Mouse (Mus musculus) G1E (cell line): ENCODE measurements around the gene 4931429L15Rik. TPM values are rescaled to one million over a fixed set of nuclear protein-coding genes. Genes with fewer than 3 reads are reported as not detected.

ENCODE experiments used
- ATAC-seq: 2 replicates; pipeline ENCODE4 v1.8.0; 2016; ENCODE audit warnings: mild to moderate bottlenecking; ENCODE audit not compliant: insufficient number of reproducible peaks, poor library complexity, low FRiP score, severe bottlenecking; ENCODE audit errors: extremely low read depth
- DNase-seq: peaks from one replicate; pipeline ENCODE4 v3.0.0; 2012; ENCODE audit warnings: low spot score
- H3K27me3 ChIP-seq: 2 replicates; pipeline ENCODE4 v1.6.1; 2012; ENCODE audit warnings: mild to moderate bottlenecking, low read length, inconsistent platforms; ENCODE audit not compliant: insufficient read depth
- H3K36me3 ChIP-seq: replicated peaks from 2 replicates; pipeline ENCODE3; 2012; ENCODE audit warnings: mild to moderate bottlenecking, inconsistent platforms
- H3K4me1 ChIP-seq: 2 replicates; pipeline ENCODE4 v1.6.1; 2012; ENCODE audit warnings: low read depth, low read length, inconsistent platforms, mixed read lengths; ENCODE audit not compliant: insufficient read depth
- H3K4me3 ChIP-seq: 2 replicates; pipeline ENCODE4 v1.5.1; 2012; ENCODE audit warnings: low read depth, mild to moderate bottlenecking, inconsistent platforms, low read length, moderate library complexity, mixed read lengths
- H3K9me3 ChIP-seq: replicated peaks from 2 replicates; pipeline ENCODE4 v1.6.1; 2012; ENCODE audit warnings: inconsistent platforms
- CTCF ChIP-seq: IDR thresholded peaks from 2 replicates; pipeline ENCODE4 v1.5.1; 2012; ENCODE audit warnings: low read depth, low read length, inconsistent platforms, mixed read lengths
- GATA1 ChIP-seq: IDR thresholded peaks from 2 replicates; pipeline ENCODE4 v1.6.1; 2012; ENCODE audit warnings: borderline replicate concordance, low read length, inconsistent platforms, mixed read lengths
- GATA2 ChIP-seq: IDR thresholded peaks from 2 replicates; pipeline ENCODE4 v1.6.1; 2012; ENCODE audit warnings: low read depth, low read length, inconsistent platforms, borderline replicate concordance
- POLR2AphosphoS5 ChIP-seq: IDR thresholded peaks from 2 replicates; pipeline ENCODE4 v1.6.1; 2012; ENCODE audit warnings: low read depth, low read length, inconsistent platforms; ENCODE audit not compliant: insufficient replicate concordance
- TAL1 ChIP-seq: conservative IDR thresholded peaks from 2 replicates; pipeline ENCODE4 v1.6.1; 2012; ENCODE audit warnings: low read depth, low read length, inconsistent platforms, mixed read lengths
- polyA plus RNA-seq: library from polyadenylated mRNA; stranded (reverse); fragments of >175 nt; gene quantifications from 2 replicates; pipeline ENCODE4 v1.2.3, GENCODE M21; 2012
- total RNA-seq, 2 experiments: library from RNA; stranded (forward) in 1 of 2; stranded (reverse) in 1 of 2; fragments of 200-1000 nt in 1 of 2; fragments of >200 nt in 1 of 2; fragmentation: Nextera tagmentation in 1 of 2; gene quantifications; 2 replicates each; pipeline ENCODE4 v1.2.3; 2014 to 2017

4931429L15Rik gene
- total and polyA plus RNA-seq, 3 experiments: not detected

GRCm38 (mm10) chr9:46335461-46335995 lies 15.7 kb upstream of the 4931429L15Rik start:
- ATAC-seq (no peak), DNase-seq (no peak)
- peaks cover 5% of the 10 kb centered on the region; the same call in 1 of the 2 replicates for H3K27me3 ChIP-seq
- H3K9me3 ChIP-seq: no peaks in the 10 kb centered on the region
- TF ChIP-seq GATA2 (no peak), CTCF (no peak), POLR2AphosphoS5 (no peak), TAL1 (no peak), GATA1 (no peak)
- no peaks in the 10 kb centered on the region for H3K36me3 ChIP-seq
- no peak overlapping the region for H3K4me3 ChIP-seq
- no peaks in the 10 kb centered on the region for H3K4me1 ChIP-seq

DNA sequence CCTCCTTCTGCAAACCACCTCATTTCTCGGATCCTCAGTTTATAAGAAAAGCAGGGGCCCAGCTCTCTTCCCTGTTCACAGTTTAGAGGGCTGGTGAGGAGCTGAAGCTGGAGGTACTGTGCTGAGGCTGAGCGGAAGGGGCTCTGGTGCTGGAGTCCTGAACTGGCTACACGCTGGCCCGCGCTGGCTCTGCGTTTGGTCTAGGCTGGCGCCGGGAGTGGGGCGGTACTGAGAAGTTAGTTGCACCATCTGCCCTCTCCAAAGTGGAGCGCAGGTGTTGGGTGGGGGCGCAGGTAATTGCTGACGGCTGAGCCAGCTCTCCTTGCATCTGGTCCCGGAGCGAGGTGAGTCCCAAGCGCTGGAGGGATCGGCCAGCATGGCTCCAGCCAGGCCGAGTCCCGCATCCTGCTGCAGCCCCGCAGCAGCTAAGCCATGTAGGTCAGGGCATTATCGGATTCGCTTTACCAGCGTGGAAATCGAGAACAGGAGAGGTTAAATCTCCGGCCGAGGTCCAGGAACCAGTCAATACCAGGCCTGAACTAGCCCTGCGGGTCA lies 14.8 kb upstream of the 4931429L15Rik start:
- TF ChIP-seq TAL1: no peak
- TF ChIP-seq GATA1: no peak
- TF ChIP-seq CTCF: no peak
- TF ChIP-seq GATA2: no peak
- TF ChIP-seq POLR2AphosphoS5: no peak
- DNase-seq (no peak), ATAC-seq (no peak)
- Histone ChIP-seq H3K4me1 (no peaks in the 10 kb centered on the region), H3K27me3 (peaks cover 5% of the 10 kb centered on the region; the same call in 1 of the 2 replicates), H3K36me3 (no peaks in the 10 kb centered on the region), H3K4me3 (no peak overlapping the region), H3K9me3 (no peaks in the 10 kb centered on the region)

GRCm38 (mm10) chr9:46331301-46331700 lies 11.5 kb upstream of the 4931429L15Rik start:
- Histone ChIP-seq H3K9me3 (no peaks in the 10 kb centered on the region), H3K36me3 (no peaks in the 10 kb centered on the region), H3K27me3 (peaks cover 5% of the 10 kb centered on the region; the same call in 1 of the 2 replicates), H3K4me3 (no peak overlapping the region), H3K4me1 (no peaks in the 10 kb centered on the region)
- TF ChIP-seq POLR2AphosphoS5: no peak
- no peak for DNase-seq
- no peak for ATAC-seq

DNA sequence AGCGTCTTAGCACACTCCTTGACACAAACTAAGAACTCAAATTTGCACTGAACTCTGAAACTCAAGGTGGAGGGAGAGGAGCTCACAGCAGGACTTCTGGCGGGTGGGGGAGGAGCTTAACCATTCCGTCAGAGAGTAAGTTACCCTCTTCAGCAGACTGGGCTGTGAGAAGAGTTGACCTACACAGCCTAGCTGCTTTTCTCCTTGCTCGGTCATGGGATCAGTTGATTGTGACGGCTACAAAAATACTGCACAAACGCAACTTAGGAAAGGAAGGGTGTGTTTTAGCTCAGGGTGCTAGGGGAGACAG lies 10.8 kb upstream of the 4931429L15Rik start:
- ATAC-seq (no peak), DNase-seq (no peak)
- Histone ChIP-seq H3K4me3 (no peak overlapping the region), H3K4me1 (no peaks in the 10 kb centered on the region), H3K36me3 (no peaks in the 10 kb centered on the region), H3K27me3 (peaks cover 5% of the 10 kb centered on the region; the same call in 1 of the 2 replicates), H3K9me3 (no peaks in the 10 kb centered on the region)
- TF ChIP-seq POLR2AphosphoS5 (no peak), CTCF (no peak), TAL1 (no peak), GATA1 (no peak), GATA2 (no peak)

DNA sequence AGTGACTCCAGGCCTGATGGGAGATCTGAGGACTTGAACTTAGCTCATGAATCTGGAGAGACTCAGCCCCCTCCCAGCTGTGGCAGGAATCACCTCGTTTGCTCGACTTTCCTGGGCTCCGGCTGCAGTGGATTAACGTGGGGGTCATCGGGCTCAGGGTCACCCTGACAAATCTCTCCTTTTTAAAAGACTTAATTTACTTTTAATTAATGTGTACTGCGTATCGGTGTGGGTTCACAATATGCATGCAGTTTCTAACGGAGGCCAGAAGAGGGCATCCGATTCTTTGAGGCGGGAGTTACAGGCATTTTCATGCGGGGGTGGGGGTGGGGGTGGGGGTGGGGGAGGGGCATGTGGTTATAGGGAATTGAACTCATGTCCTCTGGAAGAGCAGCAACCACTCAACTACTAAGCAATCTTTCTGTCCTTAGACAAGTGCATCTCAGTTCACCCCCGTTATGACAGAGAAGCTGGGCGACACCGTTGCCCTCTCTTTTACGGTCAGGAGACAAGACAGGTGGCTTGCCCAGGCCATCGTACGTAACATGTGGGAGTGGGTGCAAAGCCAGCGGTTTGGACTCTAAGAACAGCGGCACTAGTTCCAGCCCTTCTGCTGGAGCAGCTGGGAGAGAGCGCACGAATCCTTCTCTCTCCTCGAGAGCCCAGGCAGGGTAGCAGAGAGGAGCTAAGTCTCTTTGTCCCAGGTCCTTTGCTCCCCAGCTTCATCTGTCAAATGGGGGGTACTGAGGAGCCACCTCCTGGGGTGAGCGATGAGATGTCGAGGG lies 10.2 kb upstream of the 4931429L15Rik start:
- Histone ChIP-seq H3K36me3 (no peaks in the 10 kb centered on the region), H3K9me3 (no peaks in the 10 kb centered on the region), H3K4me3 (no peak overlapping the region), H3K27me3 (peaks cover 5% of the 10 kb centered on the region; the same call in 1 of the 2 replicates), H3K4me1 (no peaks in the 10 kb centered on the region)
- ATAC-seq (no peak), DNase-seq (no peak)
- TF ChIP-seq TAL1 (no peak), CTCF (no peak), POLR2AphosphoS5 (no peak), GATA2 (no peak), GATA1 (no peak)

DNA sequence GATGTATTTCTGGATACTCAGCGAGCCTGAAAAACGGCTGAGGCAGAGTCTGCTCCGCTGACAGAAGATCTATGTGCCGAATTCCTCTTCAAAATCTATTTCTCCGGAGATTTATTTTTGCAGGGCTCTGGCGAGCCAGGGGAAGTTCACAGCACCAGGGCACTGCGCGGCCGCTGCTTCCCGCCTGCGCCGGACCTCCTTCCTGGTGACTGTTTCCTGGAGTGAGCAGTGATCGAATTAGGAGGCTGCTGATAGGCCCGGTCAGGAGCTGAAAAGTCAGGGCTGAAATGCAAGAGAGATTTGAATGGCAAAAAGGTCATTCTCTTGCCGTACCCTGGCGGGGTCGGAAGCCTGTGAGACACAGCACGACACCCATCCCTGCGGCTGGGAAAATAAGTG lies 9.5 kb upstream of the 4931429L15Rik start:
- H3K9me3 ChIP-seq: no peaks in the 10 kb centered on the region
- no peak for ATAC-seq
- no peaks in the 10 kb centered on the region for H3K27me3 ChIP-seq
- no peak overlapping the region for H3K4me3 ChIP-seq
- H3K4me1 ChIP-seq: no peaks in the 10 kb centered on the region
- DNase-seq: no peak
- TF ChIP-seq TAL1: no peak
- no peak for TF ChIP-seq GATA2
- TF ChIP-seq POLR2AphosphoS5: no peak
- H3K36me3 ChIP-seq: no peaks in the 10 kb centered on the region
